Mouse (Mus musculus) cerebellum, postnatal 10 days (tissue): ENCODE data around the gene Sema3f.

Experiments used
- DNase-seq, 2 experiments: peaks; one replicate each; pipeline ENCODE4 v3.0.0; 2021; ENCODE audit warnings: mixed read lengths in 2 of 2

The Sema3f gene

GRCm38 (mm10) chr9:107714221-107714952 lies 4.1 kb upstream of the Sema3f start:
- peak; percentile 80 to 85 for DNase-seq

- peak in 1 of 2 experiments; percentile 49 for DNase-seq
Observed at GRCm38 (mm10) chr9:107709096-107709696, 1.1 kb downstream of the Sema3f start.

- no peak for DNase-seq
Observed at GRCm38 (mm10) chr9:107708439-107709095, 1.7 kb downstream of the Sema3f start.

- no peak for DNase-seq
Observed at GRCm38 (mm10) chr9:107707701-107708438, 2.4 kb downstream of the Sema3f start.

- DNase-seq, result no peak
Observed at GRCm38 (mm10) chr9:107706781-107707211, 3.5 kb downstream of the Sema3f start.

GRCm38 (mm10) chr9:107703337-107704122 lies 6.7 kb downstream of the Sema3f start:
- DNase-seq, result peak; percentile 47 to 63

- DNase-seq, result peak; percentile 51 to 67
Observed at GRCm38 (mm10) chr9:107702606-107703185, 7.6 kb downstream of the Sema3f start.

- peak; percentile 95 for DNase-seq
Observed at GRCm38 (mm10) chr9:107701594-107701993, 8.7 kb downstream of the Sema3f start.

GRCm38 (mm10) chr9:107700114-107700571 lies 10.1 kb downstream of the Sema3f start:
- DNase-seq, result peak; percentile 48 to 53

GRCm38 (mm10) chr9:107699376-107699980 lies 10.8 kb downstream of the Sema3f start:
- no peak for DNase-seq

- no peak for DNase-seq
Observed at GRCm38 (mm10) chr9:107698611-107699190, 11.6 kb downstream of the Sema3f start.

- no peak for DNase-seq
Observed at GRCm38 (mm10) chr9:107697811-107698521, 12.3 kb downstream of the Sema3f start.

GRCm38 (mm10) chr9:107696845-107697610 lies 13.2 kb downstream of the Sema3f start:
- DNase-seq, result no peak

- DNase-seq, result no peak
Observed at GRCm38 (mm10) chr9:107696106-107696479, 14.2 kb downstream of the Sema3f start.

- no peak for DNase-seq
Observed at GRCm38 (mm10) chr9:107695441-107696105, 14.7 kb downstream of the Sema3f start.

- DNase-seq, result no peak
Observed at GRCm38 (mm10) chr9:107694627-107695026, 15.6 kb downstream of the Sema3f start.

- no peak for DNase-seq
Observed at GRCm38 (mm10) chr9:107693433-107693987, 16.8 kb downstream of the Sema3f start.

GRCm38 (mm10) chr9:107692785-107693184 lies 17.5 kb downstream of the Sema3f start:
- no peak for DNase-seq

GRCm38 (mm10) chr9:107690391-107690790 lies 19.9 kb downstream of the Sema3f start:
- no peak for DNase-seq
